Mouse (Mus musculus) neutrophil, adult 59 days (primary cell): ENCODE results near the gene Fbxw17. TPM values are rescaled to one million over a fixed set of nuclear protein-coding genes. Genes with fewer than 3 reads are reported as not detected.

ENCODE experiments used
- total RNA-seq, 2 experiments: library from RNA; stranded (reverse); gene quantifications; 1 replicate in 1 of 2; 2 replicates in 1 of 2; pipeline ENCODE4 v1.2.4; 2023

The Fbxw17 gene
- 1 to 10 TPM; 9.0 to 9.2 TPM for total RNA-seq

DNA sequence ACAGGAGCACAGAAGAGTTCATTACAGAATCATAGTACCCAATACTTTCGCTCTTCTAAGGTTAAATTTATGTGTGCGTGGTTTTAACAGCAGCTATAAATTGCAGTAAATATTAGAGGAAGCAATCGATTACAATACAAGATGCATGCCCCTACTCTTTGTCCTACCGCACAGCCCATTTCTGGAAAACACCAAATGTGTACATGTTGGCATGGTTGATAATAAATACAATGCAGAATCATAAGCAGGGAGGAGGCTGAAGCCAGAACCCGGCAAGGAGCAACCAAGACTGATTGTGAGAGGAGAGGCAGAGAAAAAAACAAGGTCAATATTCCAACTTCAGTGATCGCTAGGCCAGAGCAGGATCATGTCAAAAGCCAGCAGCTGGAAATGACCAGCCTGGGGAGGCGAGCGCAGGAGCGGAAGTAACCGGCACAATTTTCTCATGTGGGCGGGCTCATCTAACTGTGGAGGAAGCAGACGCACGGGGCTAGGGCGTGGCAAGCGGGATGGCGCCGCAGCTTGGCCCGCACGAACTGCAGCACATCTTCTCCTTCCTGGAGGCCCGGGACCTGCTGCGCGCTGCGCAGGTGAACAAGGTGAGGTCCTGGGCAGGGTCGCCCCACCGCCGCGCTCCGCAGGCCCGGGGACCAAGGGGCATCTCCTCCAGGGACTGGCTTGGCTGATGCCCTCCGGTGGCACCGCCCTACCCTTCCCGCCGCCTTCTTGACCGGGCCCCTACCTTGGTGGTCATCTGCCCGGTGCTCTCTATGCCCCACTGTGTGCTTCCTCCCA is at the start of gene Fbxw17:
Gene Fbxw17 (plus strand): TSS at position 476 of the 795 bp plus-strand sequence.

DNA sequence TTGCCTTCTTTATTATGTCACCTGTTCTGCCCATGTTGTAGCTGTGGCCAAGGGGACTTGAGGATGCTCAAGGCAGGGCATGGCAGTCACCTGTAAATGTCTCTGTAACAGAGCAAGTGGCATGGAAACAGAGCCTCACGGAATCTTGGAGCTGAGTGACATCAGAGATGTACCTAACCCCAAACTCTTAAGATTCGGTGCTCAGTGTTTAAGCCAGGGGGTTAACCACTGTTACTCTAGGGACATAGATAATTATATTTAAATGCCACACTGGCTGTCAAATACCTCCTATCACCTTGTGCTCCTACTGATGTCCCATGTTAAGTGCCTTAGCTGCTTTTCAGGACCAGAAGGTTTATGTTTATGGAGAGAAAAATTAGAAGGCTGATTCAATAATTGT is 26.1 kb downstream of the Fbxw17 start, which contains the start of gene Gm47429:
Gene Gm47429 (minus strand): TSS at position 101 of the 400 bp plus-strand sequence.

DNA sequence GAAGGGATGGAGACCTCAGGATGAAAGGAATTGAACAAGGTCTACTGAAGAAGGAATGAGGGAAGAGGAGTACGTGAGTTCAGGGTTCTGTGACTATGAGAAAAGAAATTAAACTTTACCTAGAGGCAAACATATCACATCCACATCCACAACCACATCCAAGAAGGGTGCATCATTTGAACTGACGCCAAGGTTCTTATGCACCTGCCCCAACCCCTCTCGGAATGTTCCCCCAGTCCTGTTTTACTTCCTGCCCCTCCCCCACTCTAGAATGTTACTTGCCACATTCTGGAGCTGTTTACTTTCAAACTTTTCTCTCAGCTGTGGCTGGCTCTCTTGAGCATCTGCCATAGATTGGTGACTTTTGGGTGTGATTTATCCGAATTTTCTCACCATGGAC is 49.3 kb downstream of the Fbxw17 start, which contains the start of gene Nutm2:
Gene Nutm2 (plus strand): TSS at position 301 of the 400 bp plus-strand sequence.

Other genes starting within 250 kb of the Fbxw17 start
- not detected for gene Gm906, start 167.6 kb upstream of the Fbxw17 start, total RNA-seq
- not detected for gene Gm47429, start 26.0 kb downstream of the Fbxw17 start, total RNA-seq
- gene Nutm2, start 49.4 kb downstream of the Fbxw17 start, total RNA-seq = not detected
- gene Gm904, start 225.4 kb downstream of the Fbxw17 start, total RNA-seq = not detected